Mouse (Mus musculus) right cerebral cortex, adult 2 months (tissue): Measurements from ENCODE around the gene Car8.
A peak's percentile ranks its signal among the peaks of the same experiment; 100 is the strongest.
"Not testable (repeated sequence)": the region's sequence is repeated elsewhere in the genome, so short reads cannot be mapped to it uniquely, and the experiment has no call there.

Experiments
- DNase-seq, 2 experiments: peaks; one replicate each; pipeline ENCODE4 v3.0.0; 2021 to 2022; ENCODE audit warnings: low spot score in 2 of 2

Car8 gene

GRCm38 (mm10) chr4:8203367-8203766 lies 35.5 kb downstream of the Car8 start:
- no peak for DNase-seq

GRCm38 (mm10) chr4:8201631-8202030 lies 37.2 kb downstream of the Car8 start:
- no peak for DNase-seq

- no peak for DNase-seq
These were observed 38.8 kb downstream of the Car8 start for GRCm38 (mm10) chr4:8200081-8200480.

- DNase-seq = no peak
These were observed 40.8 kb downstream of the Car8 start for GRCm38 (mm10) chr4:8198033-8198432.

GRCm38 (mm10) chr4:8190441-8190840 lies 48.4 kb downstream of the Car8 start:
- DNase-seq = no peak

GRCm38 (mm10) chr4:8186921-8187687 lies 51.7 kb downstream of the Car8 start:
- DNase-seq = no peak

GRCm38 (mm10) chr4:8180576-8180975 lies 58.3 kb downstream of the Car8 start:
- DNase-seq = no peak

GRCm38 (mm10) chr4:8154589-8155198 lies 84.1 kb downstream of the Car8 start:
- no peak for DNase-seq

GRCm38 (mm10) chr4:8153926-8154325 lies 84.9 kb downstream of the Car8 start:
- not testable (repeated sequence) for DNase-seq

GRCm38 (mm10) chr4:8137403-8137802 lies 101.4 kb downstream of the Car8 start:
- no peak for DNase-seq

GRCm38 (mm10) chr4:8132024-8132423 lies 106.8 kb downstream of the Car8 start:
- no peak for DNase-seq

GRCm38 (mm10) chr4:8113558-8113957 lies 125.3 kb downstream of the Car8 start:
- no peak for DNase-seq

- DNase-seq = no peak
These were observed 127.0 kb downstream of the Car8 start for GRCm38 (mm10) chr4:8111891-8112290.

GRCm38 (mm10) chr4:8109906-8110567 lies 128.8 kb downstream of the Car8 start:
- peak in 1 of 2 experiments; percentile 6 for DNase-seq

GRCm38 (mm10) chr4:8101466-8101865 lies 137.4 kb downstream of the Car8 start:
- no peak for DNase-seq

GRCm38 (mm10) chr4:8098084-8098483 lies 140.8 kb downstream of the Car8 start:
- no peak for DNase-seq

GRCm38 (mm10) chr4:8097683-8098082 lies 141.2 kb downstream of the Car8 start:
- no peak for DNase-seq

GRCm38 (mm10) chr4:8093566-8093965 lies 145.3 kb downstream of the Car8 start:
- DNase-seq = not testable (repeated sequence)
